Mouse (Mus musculus) ES-Bruce4 (cell line): ENCODE data around the gene Ctnnd2. TPM values are rescaled to one million over a fixed set of nuclear protein-coding genes. Genes with fewer than 3 reads are reported as not detected.

Experiments used
- H3K27ac ChIP-seq: 2 replicates; pipeline ENCODE4 v1.5.1; 2012; ENCODE audit warnings: low read length, inconsistent platforms; ENCODE audit not compliant: insufficient read depth
- H3K27me3 ChIP-seq: 2 replicates; pipeline ENCODE4 v1.6.1; 2012; ENCODE audit warnings: mild to moderate bottlenecking, low read length, inconsistent platforms; ENCODE audit not compliant: control insufficient read depth, poor library complexity, insufficient read depth, severe bottlenecking
- H3K36me3 ChIP-seq: 2 replicates; pipeline ENCODE4 v1.6.1; 2012; ENCODE audit warnings: inconsistent platforms, mild to moderate bottlenecking, low read length, moderate library complexity; ENCODE audit not compliant: control insufficient read depth, poor library complexity, insufficient read depth, severe bottlenecking
- H3K4me1 ChIP-seq: one replicate; pipeline ENCODE4 v1.8.1; 2011; ENCODE audit warnings: low read length; ENCODE audit not compliant: control insufficient read depth, insufficient read depth
- H3K4me3 ChIP-seq: 2 replicates; pipeline ENCODE4 v1.5.1; 2011; ENCODE audit warnings: low read depth, mild to moderate bottlenecking, low read length
- H3K9ac ChIP-seq: 2 replicates; pipeline ENCODE4 v1.6.1; 2012; ENCODE audit warnings: low read depth, mild to moderate bottlenecking, inconsistent platforms; ENCODE audit not compliant: poor library complexity, severe bottlenecking
- H3K9me3 ChIP-seq: replicated peaks from 2 replicates; pipeline ENCODE4 v1.6.1; 2012; ENCODE audit warnings: mild to moderate bottlenecking, low read length, inconsistent platforms; ENCODE audit not compliant: control insufficient read depth, poor library complexity, insufficient read depth, severe bottlenecking
- CTCF ChIP-seq: IDR thresholded peaks from one replicate; pipeline ENCODE4 v1.8.1; 2011; ENCODE audit warnings: low read depth, low read length
- EP300 ChIP-seq: IDR thresholded peaks from 2 replicates; pipeline ENCODE4 v1.6.1; 2011; ENCODE audit warnings: low read depth, low read length; ENCODE audit not compliant: insufficient read depth
- POLR2A ChIP-seq: IDR thresholded peaks from one replicate; pipeline ENCODE4 v1.8.1; 2011; ENCODE audit warnings: low read length; ENCODE audit not compliant: insufficient read depth
- polyA plus RNA-seq: library from polyadenylated mRNA; stranded (reverse); fragments of >200 nt; gene quantifications from 2 replicates; pipeline ENCODE4 v1.2.4, GENCODE M21; 2011; ENCODE audit warnings: low read depth; ENCODE audit not compliant: missing spikeins, insufficient read depth, insufficient read length

Ctnnd2 gene
- polyA plus RNA-seq, 1 experiment = 2.4 TPM

DNA sequence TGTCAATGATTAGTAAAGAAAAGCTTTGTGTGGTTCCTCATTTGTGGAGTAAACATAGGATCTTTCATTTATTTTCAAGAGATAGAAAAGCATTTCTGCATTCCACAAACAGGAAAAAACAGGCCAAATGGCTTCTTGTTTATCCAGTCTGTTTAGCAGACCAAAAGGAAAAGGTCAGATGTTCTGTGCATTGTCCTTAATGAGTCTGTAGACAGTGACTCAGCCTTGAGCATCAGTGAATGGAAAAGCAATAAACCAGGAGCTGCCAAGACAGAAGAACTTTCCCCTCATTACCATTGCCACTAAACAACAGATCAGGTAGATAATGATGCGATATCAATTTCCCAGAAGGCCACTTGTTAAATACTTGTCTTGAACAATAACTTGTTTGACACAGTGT, 192.1 kb downstream of the Ctnnd2 start:
- Histone ChIP-seq H3K9me3 (no peaks in the 10 kb centered on the region), H3K27ac (no peak overlapping the region), H3K4me3 (no peak overlapping the region), H3K27me3 (no peaks in the 10 kb centered on the region), H3K9ac (no peak overlapping the region), H3K4me1 (no peaks in the 10 kb centered on the region), H3K36me3 (no peaks in the 10 kb centered on the region)
- TF ChIP-seq POLR2A = no peak
- no peak for TF ChIP-seq CTCF
- no peak for TF ChIP-seq EP300

DNA sequence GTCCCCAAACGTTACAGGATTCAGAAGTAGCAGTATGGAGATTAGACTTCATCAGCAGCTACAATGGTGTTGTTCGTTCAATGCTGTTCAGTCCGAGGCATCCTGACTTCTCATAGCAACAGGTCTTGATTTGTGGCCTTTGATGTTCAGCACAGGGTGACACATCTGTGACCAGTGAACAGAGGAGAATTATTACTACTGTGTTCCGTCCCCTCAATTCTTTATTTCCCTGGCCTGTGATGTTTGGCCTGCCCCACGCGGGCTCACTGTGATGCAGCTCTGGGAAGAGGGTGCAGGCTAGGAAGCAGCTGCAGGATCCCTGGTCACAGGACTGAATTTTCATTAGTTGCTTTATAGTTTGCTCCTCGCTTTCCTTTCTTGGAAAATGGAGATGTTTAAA, 197.6 kb downstream of the Ctnnd2 start:
- H3K9me3 ChIP-seq = no peaks in the 10 kb centered on the region
- H3K27ac ChIP-seq = no peak overlapping the region
- no peak overlapping the region for H3K4me3 ChIP-seq
- H3K4me1 ChIP-seq = no peaks in the 10 kb centered on the region
- H3K27me3 ChIP-seq = no peaks in the 10 kb centered on the region
- TF ChIP-seq EP300 = no peak
- no peak overlapping the region for H3K9ac ChIP-seq
- no peaks in the 10 kb centered on the region for H3K36me3 ChIP-seq

DNA sequence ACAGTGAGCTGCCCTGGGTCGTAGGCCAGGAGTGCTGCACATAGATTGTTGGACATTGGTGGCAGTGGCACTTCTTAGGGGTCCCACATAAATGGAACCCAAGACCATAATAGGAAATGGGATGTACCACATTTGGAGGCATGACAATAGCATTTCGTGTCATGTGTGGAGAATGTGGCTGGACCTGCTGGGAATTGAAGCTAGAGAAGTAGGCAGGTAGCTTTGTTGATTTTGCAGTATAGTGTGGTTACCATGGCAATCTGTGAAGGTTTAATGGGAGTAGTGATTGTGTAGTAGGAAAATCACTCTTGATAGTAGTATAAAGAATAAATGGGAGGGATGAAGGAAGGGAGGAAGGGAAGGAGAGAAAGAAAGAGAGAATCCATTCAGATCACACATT, 198.8 kb downstream of the Ctnnd2 start:
- Histone ChIP-seq H3K27ac (no peak overlapping the region), H3K4me3 (no peak overlapping the region), H3K36me3 (no peaks in the 10 kb centered on the region), H3K9ac (no peak overlapping the region), H3K9me3 (no peaks in the 10 kb centered on the region), H3K27me3 (no peaks in the 10 kb centered on the region), H3K4me1 (no peaks in the 10 kb centered on the region)
- no peak for TF ChIP-seq CTCF
- TF ChIP-seq POLR2A = no peak
- no peak for TF ChIP-seq EP300

DNA sequence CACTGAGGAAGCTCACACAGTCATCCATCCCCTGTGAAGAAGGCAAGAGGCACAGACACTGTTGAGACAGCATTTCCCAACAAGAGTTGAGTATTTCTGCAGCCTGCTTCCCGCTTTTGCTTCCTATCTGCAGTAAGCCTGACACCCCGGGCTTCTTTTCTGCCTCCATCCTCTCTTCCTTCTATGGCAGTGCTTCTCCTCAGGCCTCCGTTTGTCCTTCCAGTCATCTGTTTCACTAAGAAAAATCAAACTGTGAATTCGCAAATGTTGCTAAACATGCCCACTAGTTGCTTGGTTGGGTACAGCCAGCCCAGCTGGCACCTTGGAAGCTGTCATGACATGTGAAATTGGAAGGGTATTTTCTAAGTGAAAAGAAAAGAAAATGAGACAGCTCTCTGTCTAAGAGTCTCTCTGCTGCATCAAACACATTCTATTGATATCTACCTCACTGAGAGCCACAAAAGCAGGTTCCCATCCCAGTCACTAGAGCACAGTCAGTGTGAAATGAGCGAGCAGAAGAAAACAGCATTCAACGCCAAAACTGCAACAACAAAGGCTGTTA, 201.3 kb downstream of the Ctnnd2 start:
- no peaks in the 10 kb centered on the region for H3K9me3 ChIP-seq
- H3K27me3 ChIP-seq = no peaks in the 10 kb centered on the region
- no peak overlapping the region for H3K27ac ChIP-seq
- TF ChIP-seq CTCF (no peak), EP300 (no peak), POLR2A (no peak)
- H3K9ac ChIP-seq = no peak overlapping the region
- H3K4me3 ChIP-seq = no peak overlapping the region
- no peaks in the 10 kb centered on the region for H3K36me3 ChIP-seq
- H3K4me1 ChIP-seq = no peaks in the 10 kb centered on the region

DNA sequence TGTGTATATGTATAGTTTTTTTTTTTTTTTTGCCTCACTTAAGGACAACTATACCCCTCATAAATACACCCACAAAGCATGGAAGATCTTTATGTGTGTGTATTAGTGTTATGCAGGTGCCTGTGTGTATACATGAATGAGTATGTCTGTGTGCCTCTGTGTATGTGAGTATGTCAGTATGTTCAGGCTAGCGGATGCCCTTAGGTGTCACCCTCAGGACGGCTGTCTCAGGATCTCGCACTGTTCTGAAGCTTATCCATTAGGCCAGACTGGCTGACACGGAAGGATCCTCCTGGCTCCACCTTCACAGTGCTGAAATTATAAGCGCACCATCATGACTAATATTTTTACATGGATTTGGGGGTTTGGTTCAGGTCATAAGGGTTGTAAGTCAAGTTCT, 202.5 kb downstream of the Ctnnd2 start:
- H3K9ac ChIP-seq = no peak overlapping the region
- no peak overlapping the region for H3K4me3 ChIP-seq
- no peaks in the 10 kb centered on the region for H3K9me3 ChIP-seq
- no peak overlapping the region for H3K27ac ChIP-seq
- no peaks in the 10 kb centered on the region for H3K36me3 ChIP-seq
- H3K27me3 ChIP-seq = no peaks in the 10 kb centered on the region; the same call in 1 of the 2 replicates
- no peaks in the 10 kb centered on the region for H3K4me1 ChIP-seq
- TF ChIP-seq POLR2A = no peak
- TF ChIP-seq EP300 = no peak
- no peak for TF ChIP-seq CTCF

- H3K4me3 ChIP-seq = no peak overlapping the region
- no peak for TF ChIP-seq CTCF
- 0 out of 2 replicates have a peak, but pooled peaks have one; percentile 7 for TF ChIP-seq EP300
- TF ChIP-seq POLR2A = no peak
- H3K27me3 ChIP-seq = peaks cover 16% of the 10 kb centered on the region
- no peak overlapping the region for H3K9ac ChIP-seq
- no peaks in the 10 kb centered on the region for H3K4me1 ChIP-seq
- H3K9me3 ChIP-seq = peaks cover 14% of the 10 kb centered on the region
- H3K27ac ChIP-seq = no peak overlapping the region
- no peaks in the 10 kb centered on the region for H3K36me3 ChIP-seq
Observed at GRCm38 (mm10) chr15:30383075-30383842, 210.9 kb downstream of the Ctnnd2 start.
